Mouse (Mus musculus) layer of hippocampus, adult 8-10 months (tissue): ENCODE data around the gene Adcy1. TPM values are rescaled to one million over a fixed set of nuclear protein-coding genes. Genes with fewer than 3 reads are reported as not detected.
A peak's percentile ranks its signal among the peaks of the same experiment; 100 is the strongest.

Experiments used
- DNase-seq, 2 experiments: peaks; one replicate each; pipeline ENCODE4 v3.0.0; 2022; ENCODE audit warnings: low spot score in 2 of 2
- total RNA-seq, 4 experiments: library from RNA; stranded (reverse); gene quantifications; 2 replicates each; pipeline ENCODE4 v1.2.4; 2022

Adcy1 gene
- total RNA-seq: 100 to 1,000 TPM; 290 to 360 (median 312) TPM

DNA sequence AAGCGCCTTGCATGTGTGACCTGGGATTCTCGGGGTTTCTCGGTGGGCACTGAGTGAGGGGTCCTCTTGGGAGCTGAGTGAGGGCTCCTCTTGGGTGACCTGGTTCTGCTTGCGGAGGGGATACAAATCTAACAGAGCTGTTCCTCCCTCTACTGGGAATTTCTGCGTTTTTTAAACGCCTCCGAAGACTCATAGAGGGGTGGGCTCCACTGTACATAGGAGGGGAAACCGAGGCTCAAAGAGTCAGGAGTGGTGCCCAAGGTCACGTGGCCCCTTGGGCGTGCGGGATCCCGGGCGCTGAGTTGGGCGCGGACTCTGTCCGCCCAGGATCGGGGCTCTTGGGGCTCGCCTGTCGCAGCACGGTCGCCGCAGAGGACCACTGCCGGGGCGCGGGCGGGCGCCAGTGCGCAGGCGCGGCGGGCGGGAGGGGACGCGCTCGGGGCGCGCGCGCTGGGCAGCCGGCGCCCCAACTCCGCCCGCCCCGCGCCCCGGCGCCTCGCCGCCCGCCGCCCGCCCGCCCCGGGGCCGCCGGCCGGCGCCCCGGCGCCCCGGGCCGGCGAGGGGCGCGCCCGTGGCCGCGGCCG lies at the start of gene Adcy1:
Gene Adcy1, plus strand, starts transcription at position 489 of the 584 bp plus-strand sequence.
- no peak for DNase-seq

- DNase-seq: peak; percentile 76 to 78
Measured at GRCm38 (mm10) chr11:7016907-7017306, 46.4 kb upstream of the Adcy1 start.

GRCm38 (mm10) chr11:7018078-7018477 lies 45.2 kb upstream of the Adcy1 start:
- DNase-seq: no peak

GRCm38 (mm10) chr11:7019006-7019525 lies 44.2 kb upstream of the Adcy1 start:
- DNase-seq: no peak

- DNase-seq: no peak
Measured at GRCm38 (mm10) chr11:7033063-7033462, 30.2 kb upstream of the Adcy1 start.

- no peak for DNase-seq
Measured at GRCm38 (mm10) chr11:7039722-7040121, 23.6 kb upstream of the Adcy1 start.

GRCm38 (mm10) chr11:7040801-7041200 lies 22.5 kb upstream of the Adcy1 start:
- DNase-seq: no peak

- no peak for DNase-seq
Measured at GRCm38 (mm10) chr11:7047176-7047575, 16.1 kb upstream of the Adcy1 start.

DNA sequence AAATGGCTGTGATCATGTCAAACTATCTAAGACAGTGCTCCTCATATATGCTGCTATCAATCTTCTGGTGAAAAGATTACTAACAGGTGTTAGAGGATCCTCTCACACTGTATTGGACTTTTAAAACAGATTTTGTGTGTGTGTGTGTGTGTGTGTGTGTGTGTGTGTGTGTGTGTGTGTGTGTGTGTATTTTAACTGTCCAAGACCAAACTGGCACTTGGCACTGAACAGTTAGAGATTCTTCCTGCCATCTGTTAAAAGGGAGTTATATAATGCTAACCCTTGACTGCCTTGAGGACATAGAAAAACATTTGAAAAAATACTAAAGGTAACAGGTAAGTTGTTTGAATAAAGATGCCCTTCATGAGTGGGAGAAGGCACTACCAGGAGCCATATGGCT lies 15.7 kb upstream of the Adcy1 start:
- DNase-seq: no peak

GRCm38 (mm10) chr11:7053710-7054109 lies 9.6 kb upstream of the Adcy1 start:
- no peak for DNase-seq

- no peak for DNase-seq
Measured at GRCm38 (mm10) chr11:7054662-7055265, 8.5 kb upstream of the Adcy1 start.

- peak in 1 of 2 experiments; percentile 60 for DNase-seq
Measured at GRCm38 (mm10) chr11:7055455-7056017, 7.8 kb upstream of the Adcy1 start.

DNA sequence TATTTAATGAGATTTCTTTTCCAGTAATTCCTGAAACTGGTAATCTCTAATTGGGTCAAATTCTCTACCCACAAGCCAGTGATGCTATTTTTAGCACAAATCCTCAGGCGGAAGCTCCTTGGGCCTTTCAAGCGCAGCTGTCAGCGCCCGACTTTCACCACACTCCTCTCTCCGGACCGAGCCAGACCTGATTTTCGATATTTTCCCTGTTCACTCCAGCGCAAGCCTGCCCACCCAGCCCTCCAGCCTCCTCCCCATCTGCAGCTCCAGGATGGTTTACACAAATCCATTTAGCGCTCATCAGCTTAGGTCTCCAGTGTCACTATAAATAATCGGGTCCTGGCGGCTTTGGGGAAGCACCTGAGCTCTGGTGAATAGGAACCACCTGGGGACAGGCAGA lies 7.2 kb upstream of the Adcy1 start:
- DNase-seq: no peak

DNA sequence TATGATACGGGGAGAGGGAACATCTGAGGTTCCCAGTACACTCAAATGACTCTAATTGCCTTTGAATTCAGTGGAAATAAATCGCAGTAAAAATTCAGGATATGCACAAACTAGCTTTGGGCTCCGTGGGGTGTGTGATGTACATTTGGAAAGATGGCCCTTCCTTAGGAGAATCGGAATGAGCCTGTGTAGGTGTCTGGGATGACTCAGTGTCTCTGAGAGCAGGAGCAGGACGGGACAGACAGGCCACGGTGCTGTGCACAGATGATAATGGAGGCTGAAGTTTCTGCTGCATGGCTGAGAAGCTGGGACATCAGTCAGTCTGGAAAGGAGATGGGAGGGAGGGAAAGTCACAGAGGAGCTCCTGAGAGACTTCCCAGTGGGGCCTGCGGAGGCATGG lies 5.5 kb upstream of the Adcy1 start:
- DNase-seq: no peak

DNA sequence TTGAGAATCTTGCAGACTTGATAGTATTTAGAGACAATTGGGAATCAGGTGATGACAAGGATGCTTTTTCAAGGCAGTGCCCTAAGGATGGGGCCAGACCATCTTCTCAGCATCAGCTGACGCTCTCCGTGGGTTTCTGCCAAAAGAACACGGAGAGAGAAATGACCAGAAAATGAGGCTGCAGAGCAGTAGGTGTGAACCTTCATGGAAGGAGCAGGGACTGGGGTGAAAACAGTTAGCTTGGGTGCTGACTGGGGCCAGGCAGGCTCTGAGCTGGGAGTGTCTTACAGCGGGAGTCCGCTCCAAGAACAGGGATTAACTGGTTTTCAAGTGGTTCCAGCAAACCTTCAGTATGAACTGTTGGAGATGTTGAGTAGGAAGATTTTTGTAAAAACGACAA lies 1.3 kb upstream of the Adcy1 start:
- DNase-seq: no peak

GRCm38 (mm10) chr11:7062566-7062965 lies 723 bp upstream of the Adcy1 start:
- DNase-seq: no peak

GRCm38 (mm10) chr11:7063681-7064267 lies 485 bp downstream of the Adcy1 start:
- no peak for DNase-seq

DNA sequence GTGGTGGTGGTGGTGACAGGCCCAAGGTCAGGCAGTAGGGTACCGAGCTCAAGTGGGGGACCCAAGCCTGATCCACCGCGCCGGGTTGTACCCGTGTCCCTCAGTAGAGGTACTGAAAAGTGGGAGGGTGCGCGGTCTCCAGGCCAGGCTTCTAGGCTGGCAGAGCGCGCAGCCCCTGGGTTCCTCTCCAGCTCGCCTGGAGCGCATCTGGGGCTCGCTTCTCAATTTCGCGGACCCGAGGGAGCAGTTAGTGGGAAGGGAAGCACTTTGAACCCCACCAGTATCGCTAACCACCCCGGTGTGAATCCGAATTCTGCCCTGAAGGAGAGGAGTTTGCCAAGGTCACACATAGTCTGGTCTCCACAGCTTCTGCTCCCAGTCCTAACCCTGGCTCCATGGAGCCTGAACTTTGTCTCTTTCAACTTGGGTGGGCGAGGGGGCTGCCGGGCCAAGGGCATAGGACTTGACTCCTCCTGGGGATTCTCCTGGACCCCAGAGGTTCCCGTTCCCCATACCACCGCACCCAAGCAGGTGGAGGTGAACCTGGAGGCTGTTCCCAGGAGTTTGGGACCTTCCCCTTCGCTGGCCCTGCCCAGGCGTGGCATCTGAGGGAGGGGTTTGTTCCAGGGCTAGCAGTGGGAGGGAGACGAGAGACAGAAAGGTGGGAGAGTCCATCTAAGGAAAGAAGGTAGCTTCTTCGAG lies 1.3 kb downstream of the Adcy1 start:
- DNase-seq: no peak

GRCm38 (mm10) chr11:7065388-7065787 lies 2.1 kb downstream of the Adcy1 start:
- no peak for DNase-seq

DNA sequence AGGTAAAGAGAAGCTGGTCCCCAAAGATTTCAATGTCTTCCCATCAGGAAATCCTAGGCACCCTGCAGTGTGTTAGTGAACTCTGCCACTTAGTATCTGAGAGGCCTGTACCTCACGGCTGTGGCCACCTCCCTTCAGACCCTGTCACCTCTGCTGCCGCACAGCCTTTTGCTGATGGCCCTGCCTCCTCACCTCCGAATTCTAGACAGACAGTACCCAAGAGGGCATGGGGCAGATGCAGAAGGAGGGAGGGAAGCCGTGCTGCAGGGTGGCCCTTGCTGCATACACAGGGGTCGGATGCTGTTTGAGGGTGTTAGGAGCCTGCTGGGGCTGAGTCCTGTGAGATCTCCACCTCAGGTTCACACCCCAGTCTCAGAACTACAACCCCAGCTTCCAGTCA lies 2.6 kb downstream of the Adcy1 start:
- no peak for DNase-seq

- no peak for DNase-seq
Measured at GRCm38 (mm10) chr11:7067263-7067662, 4.0 kb downstream of the Adcy1 start.
